Mouse (Mus musculus) midbrain, postnatal 0 days (tissue): ENCODE measurements around the gene Bid. TPM values are rescaled to one million over a fixed set of nuclear protein-coding genes. Genes with fewer than 3 reads are reported as not detected.

Source experiments
- ATAC-seq: fragments of 200-750 bp; cut with Nextera tagmentation; 2 replicates; pipeline ENCODE4 v1.8.0; 2017; ENCODE audit warnings: moderate number of reproducible peaks, mild to moderate bottlenecking, moderate TSS enrichment, moderate library complexity; ENCODE audit not compliant: low FRiP score
- DNase-seq: peaks from one replicate; pipeline ENCODE4 v3.0.0-alpha.2; 2015; ENCODE audit warnings: low spot score
- H3K27ac ChIP-seq: fragments of 300-500 bp; sonication (generic); 2 replicates; pipeline ENCODE4 v1.5.1; 2014; ENCODE audit warnings: low read depth, mild to moderate bottlenecking, low read length, mixed read lengths
- H3K27me3 ChIP-seq: fragments of 300-500 bp; sonication (generic); 2 replicates; pipeline ENCODE4 v1.6.1; 2014; ENCODE audit warnings: low read length, control low read depth, mixed read lengths; ENCODE audit not compliant: insufficient read depth
- H3K36me3 ChIP-seq: fragments of 300-500 bp; sonication (generic); 2 replicates; pipeline ENCODE4 v1.6.1; 2014; ENCODE audit warnings: low read length, control low read depth, mixed read lengths; ENCODE audit not compliant: insufficient read depth
- H3K4me1 ChIP-seq: fragments of 300-500 bp; sonication (generic); 2 replicates; pipeline ENCODE4 v1.6.1; 2014; ENCODE audit warnings: mild to moderate bottlenecking, control low read depth, antibody characterized with exemption, low read length, mixed read lengths; ENCODE audit not compliant: insufficient read depth
- H3K4me2 ChIP-seq: fragments of 300-500 bp; sonication (generic); 2 replicates; pipeline ENCODE4 v1.6.1; 2014; ENCODE audit warnings: low read depth, mild to moderate bottlenecking, low read length, mixed read lengths; ENCODE audit not compliant: poor library complexity, severe bottlenecking
- H3K4me3 ChIP-seq: fragments of 300-500 bp; sonication (generic); 2 replicates; pipeline ENCODE4 v1.5.1; 2014; ENCODE audit warnings: low read depth, mild to moderate bottlenecking, low read length, moderate library complexity
- H3K9ac ChIP-seq: fragments of 300-500 bp; sonication (generic); replicated peaks from 2 replicates; pipeline ENCODE4 v1.6.1; 2014; ENCODE audit warnings: mild to moderate bottlenecking, low read length, moderate library complexity, mixed read lengths; ENCODE audit not compliant: poor library complexity, severe bottlenecking
- H3K9me3 ChIP-seq: fragments of 300-500 bp; sonication (generic); 2 replicates; pipeline ENCODE4 v1.6.1; 2016; ENCODE audit warnings: low read length, control low read depth
- CTCF ChIP-seq: IDR thresholded peaks from 2 replicates; pipeline ENCODE4 v1.5.1; 2016; ENCODE audit warnings: antibody characterized with exemption, mild to moderate bottlenecking
- WGBS: fragments of 180-500 bp; shearing (Covaris S2); extraction: QIAGEN DNeasy Blood & Tissue Kit; methylation state at CpG from one replicate; pipeline ENCODE4 v1.1.7; 2014; 5-methylcytosine and 5-hydroxymethylcytosine counted together
- polyA plus RNA-seq: library from polyadenylated mRNA; unstranded; fragments of >200 nt; fragmentation: Nextera tagmentation; extraction: Ambion mirVana; gene quantifications from 2 replicates; pipeline ENCODE4 v1.2.1, GENCODE M21; 2015
- total RNA-seq: library from RNA; depleted of rRNA; stranded (reverse); fragments of >200 nt; gene quantifications from 2 replicates; pipeline ENCODE4 v1.2.3, GENCODE M21; 2014

The Bid gene
- total and polyA plus RNA-seq, 2 experiments from 2014 or later: 36.3 to 55.6 TPM

GRCm38 (mm10) chr6:120903961-120904360 is 12.7 kb downstream of the Bid start:
- Histone ChIP-seq H3K27me3 (no peaks in the 10 kb centered on the region), H3K4me2 (no peak overlapping the region), H3K9me3 (no peaks in the 10 kb centered on the region), H3K4me3 (no peak overlapping the region), H3K36me3 (0 out of 2 replicates have a peak, but pooled peaks cover 4% of the 10 kb centered on the region), H3K9ac (no peak overlapping the region), H3K4me1 (no peaks in the 10 kb centered on the region), H3K27ac (no peak overlapping the region)
- 92% methylated on average over 11 of the region's 11 CpGs for WGBS
- DNase-seq (no peak), ATAC-seq (no peak)
- TF ChIP-seq CTCF: no peak

- no peak overlapping the region for H3K4me3 ChIP-seq
- H3K9ac ChIP-seq: no peak overlapping the region
- no peaks in the 10 kb centered on the region for H3K4me1 ChIP-seq
- ATAC-seq (0 out of 2 replicates have a peak, but pooled peaks have one; percentile 31), DNase-seq (peak; percentile 31)
- no peaks in the 10 kb centered on the region for H3K27me3 ChIP-seq
- no peaks in the 10 kb centered on the region for H3K9me3 ChIP-seq
- 0 out of 2 replicates have a peak, but pooled peaks cover 4% of the 10 kb centered on the region for H3K36me3 ChIP-seq
- no peak overlapping the region for H3K4me2 ChIP-seq
- peak; percentile 72 for TF ChIP-seq CTCF
- 62% methylated on average over 5 of the region's 5 CpGs for WGBS
- no peak overlapping the region for H3K27ac ChIP-seq
Measured at GRCm38 (mm10) chr6:120903450-120903912, 13.2 kb downstream of the Bid start.

- H3K4me3 ChIP-seq: no peak overlapping the region
- WGBS: 92% methylated on average over 14 of the region's 14 CpGs
- no peak for TF ChIP-seq CTCF
- no peak overlapping the region for H3K4me2 ChIP-seq
- no peak overlapping the region for H3K9ac ChIP-seq
- H3K27ac ChIP-seq: no peak overlapping the region
- no peaks in the 10 kb centered on the region for H3K4me1 ChIP-seq
- H3K36me3 ChIP-seq: peaks cover 8% of the 10 kb centered on the region; the same call in 1 of the 2 replicates
- ATAC-seq: no peak
- no peaks in the 10 kb centered on the region for H3K9me3 ChIP-seq
- H3K27me3 ChIP-seq: no peaks in the 10 kb centered on the region
- DNase-seq: no peak
Measured at GRCm38 (mm10) chr6:120901776-120902645, 14.6 kb downstream of the Bid start.

DNA sequence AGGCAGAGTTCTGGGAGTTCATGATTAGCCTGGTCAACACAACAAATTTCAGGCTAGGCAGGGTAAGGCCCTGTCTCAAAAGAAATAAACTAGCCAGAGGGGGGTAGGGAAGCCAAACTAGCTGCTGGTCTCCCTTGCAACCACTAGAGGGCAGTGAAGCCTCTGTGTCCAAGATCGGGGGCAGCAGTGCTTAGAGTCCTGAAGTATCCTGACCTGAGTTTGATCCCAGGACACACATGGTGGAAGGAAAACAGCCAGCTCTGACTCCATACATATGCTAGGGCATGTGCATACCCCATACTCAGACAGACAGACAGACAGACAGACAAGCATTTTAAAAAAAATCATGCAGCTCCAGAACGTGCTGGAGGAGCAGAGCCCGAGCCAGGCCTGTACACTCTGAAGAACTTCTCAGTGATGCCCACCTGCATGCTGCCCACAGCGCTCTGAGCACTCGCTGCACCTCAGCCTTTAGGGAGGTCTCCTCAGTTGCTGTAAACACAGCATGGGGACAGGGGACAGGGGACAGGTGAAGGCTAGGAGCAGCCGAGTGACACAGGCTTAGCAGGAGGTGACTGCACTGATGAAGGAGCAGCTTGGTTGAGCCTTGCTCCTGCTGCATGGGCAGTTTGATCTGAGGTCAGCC is 18.3 kb downstream of the Bid start:
- H3K4me2 ChIP-seq: no peak overlapping the region
- 74% methylated on average over 6 of the region's 6 CpGs for WGBS
- no peak overlapping the region for H3K4me3 ChIP-seq
- H3K9ac ChIP-seq: no peak overlapping the region
- no peak overlapping the region for H3K27ac ChIP-seq
- TF ChIP-seq CTCF: peak; percentile 89
- DNase-seq: peak; percentile 61
- no peaks in the 10 kb centered on the region for H3K9me3 ChIP-seq
- no peak for ATAC-seq
- H3K4me1 ChIP-seq: no peaks in the 10 kb centered on the region
- H3K27me3 ChIP-seq: no peaks in the 10 kb centered on the region
- H3K36me3 ChIP-seq: peaks cover 36% of the 10 kb centered on the region

GRCm38 (mm10) chr6:120894524-120894923 is 22.1 kb downstream of the Bid start:
- no peak for TF ChIP-seq CTCF
- no peak overlapping the region for H3K4me2 ChIP-seq
- no peak overlapping the region for H3K4me3 ChIP-seq
- DNase-seq (no peak), ATAC-seq (no peak)
- H3K9ac ChIP-seq: no peak overlapping the region
- 92% methylated on average over 9 of the region's 9 CpGs for WGBS
- no peak overlapping the region for H3K27ac ChIP-seq
- no peaks in the 10 kb centered on the region for H3K27me3 ChIP-seq
- peaks cover 60% of the 10 kb centered on the region for H3K36me3 ChIP-seq
- no peaks in the 10 kb centered on the region for H3K9me3 ChIP-seq
- no peaks in the 10 kb centered on the region for H3K4me1 ChIP-seq

DNA sequence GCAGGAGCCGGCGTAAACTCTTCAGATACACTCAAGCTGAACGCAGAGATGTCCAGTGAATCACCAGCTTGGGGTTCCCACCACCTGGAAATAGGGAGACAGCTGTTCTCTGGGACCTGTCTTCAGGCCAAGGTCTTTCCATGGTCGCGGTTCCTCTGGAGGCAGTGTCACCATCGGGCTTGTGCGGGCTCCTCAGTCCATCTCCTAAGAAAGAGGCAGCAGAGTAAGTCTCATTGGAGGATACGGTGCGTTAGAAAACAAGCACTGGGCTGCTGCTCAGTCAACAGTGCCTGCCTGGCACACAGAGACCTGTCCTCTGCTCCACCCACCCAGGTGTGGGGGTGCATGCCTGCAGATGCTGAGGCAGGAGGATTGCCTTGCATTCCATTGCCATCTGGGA is 22.6 kb downstream of the Bid start:
- Histone ChIP-seq H3K4me2 (no peak overlapping the region), H3K36me3 (peaks cover 60% of the 10 kb centered on the region), H3K4me3 (no peak overlapping the region), H3K4me1 (no peaks in the 10 kb centered on the region), H3K9ac (no peak overlapping the region), H3K27me3 (no peaks in the 10 kb centered on the region), H3K27ac (no peak overlapping the region), H3K9me3 (no peaks in the 10 kb centered on the region)
- ATAC-seq: no peak
- WGBS: 96% methylated on average over 9 of the region's 9 CpGs
- DNase-seq: no peak
- no peak for TF ChIP-seq CTCF
